Mouse (Mus musculus) retina, embryonic 14.5 days (tissue): ENCODE data around the gene Snx22.

Experiments used
- DNase-seq: peaks from one replicate; pipeline ENCODE4 v3.0.0-alpha.2; 2015; ENCODE audit warnings: low spot score

Snx22 gene

GRCm38 (mm10) chr9:66069583-66069982, at the start of gene Snx22:
Snx22 (minus strand) TSS chr9:66069719.
- peak; percentile 89 for DNase-seq

- peak; percentile 62 for DNase-seq
Measured at GRCm38 (mm10) chr9:66116890-66117289, 47.4 kb upstream of the Snx22 start.

- DNase-seq = no peak
Measured at GRCm38 (mm10) chr9:66114341-66114740, 44.8 kb upstream of the Snx22 start.

GRCm38 (mm10) chr9:66110611-66111379, 41.3 kb upstream of the Snx22 start:
- no peak for DNase-seq

GRCm38 (mm10) chr9:66110126-66110525, 40.6 kb upstream of the Snx22 start:
- no peak for DNase-seq

- no peak for DNase-seq
Measured at GRCm38 (mm10) chr9:66109574-66109973, 40.1 kb upstream of the Snx22 start.

- no peak for DNase-seq
Measured at GRCm38 (mm10) chr9:66105168-66105567, 35.6 kb upstream of the Snx22 start.

GRCm38 (mm10) chr9:66104601-66105000, 35.1 kb upstream of the Snx22 start:
- DNase-seq = no peak

GRCm38 (mm10) chr9:66102668-66103067, 33.1 kb upstream of the Snx22 start:
- DNase-seq = no peak

GRCm38 (mm10) chr9:66101577-66101976, 32.1 kb upstream of the Snx22 start:
- no peak for DNase-seq

GRCm38 (mm10) chr9:66092664-66093063, 23.1 kb upstream of the Snx22 start:
- DNase-seq = no peak

GRCm38 (mm10) chr9:66091327-66092231, 22.1 kb upstream of the Snx22 start:
- DNase-seq = no peak

- no peak for DNase-seq
Measured at GRCm38 (mm10) chr9:66090593-66091244, 21.2 kb upstream of the Snx22 start.

- peak; percentile 76 for DNase-seq
Measured at GRCm38 (mm10) chr9:66088411-66088810, 18.9 kb upstream of the Snx22 start.

GRCm38 (mm10) chr9:66087062-66087461, 17.5 kb upstream of the Snx22 start:
- no peak for DNase-seq

GRCm38 (mm10) chr9:66084171-66084570, 14.7 kb upstream of the Snx22 start:
- no peak for DNase-seq

GRCm38 (mm10) chr9:66081999-66082398, 12.5 kb upstream of the Snx22 start:
- DNase-seq = no peak

GRCm38 (mm10) chr9:66080804-66081459, 11.4 kb upstream of the Snx22 start:
- no peak for DNase-seq

- no peak for DNase-seq
Measured at GRCm38 (mm10) chr9:66078493-66078892, 9.0 kb upstream of the Snx22 start.

- DNase-seq = no peak
Measured at GRCm38 (mm10) chr9:66078072-66078471, 8.6 kb upstream of the Snx22 start.

- DNase-seq = no peak
Measured at GRCm38 (mm10) chr9:66072754-66073153, 3.2 kb upstream of the Snx22 start.

GRCm38 (mm10) chr9:66070151-66070550, 632 bp upstream of the Snx22 start:
- DNase-seq = no peak
